Mouse (Mus musculus) stomach, embryonic 15.5 days (tissue): Measurements from ENCODE around the gene Zfp777. TPM values are rescaled to one million over a fixed set of nuclear protein-coding genes. Genes with fewer than 3 reads are reported as not detected.

ENCODE experiments used
- ATAC-seq: fragments of 200-750 bp; cut with Nextera tagmentation; 2 replicates; pipeline ENCODE4 v1.8.0; 2017; ENCODE audit warnings: low read depth, moderate number of reproducible peaks, moderate TSS enrichment; ENCODE audit not compliant: insufficient read depth, low FRiP score
- H3K27ac ChIP-seq: fragments of 300-500 bp; sonication (generic); 2 replicates; pipeline ENCODE4 v1.5.1; 2015; ENCODE audit warnings: mild to moderate bottlenecking, inconsistent platforms
- H3K27me3 ChIP-seq: fragments of 300-500 bp; sonication (generic); replicated peaks from 2 replicates; pipeline ENCODE4 v1.6.1; 2015; ENCODE audit warnings: inconsistent platforms
- H3K36me3 ChIP-seq: fragments of 300-500 bp; sonication (generic); 2 replicates; pipeline ENCODE4 v1.6.1; 2015; ENCODE audit warnings: inconsistent platforms
- H3K4me1 ChIP-seq: fragments of 300-500 bp; sonication (generic); 2 replicates; pipeline ENCODE4 v1.6.1; 2015; ENCODE audit warnings: inconsistent platforms
- H3K4me2 ChIP-seq: fragments of 300-500 bp; sonication (generic); 2 replicates; pipeline ENCODE4 v1.6.1; 2015; ENCODE audit warnings: mild to moderate bottlenecking, inconsistent platforms
- H3K4me3 ChIP-seq: fragments of 300-500 bp; sonication (generic); replicated peaks from 2 replicates; pipeline ENCODE4 v1.5.1; 2015; ENCODE audit warnings: inconsistent platforms
- H3K9ac ChIP-seq: fragments of 300-500 bp; sonication (generic); 2 replicates; pipeline ENCODE4 v1.6.1; 2015; ENCODE audit warnings: inconsistent platforms
- H3K9me3 ChIP-seq: fragments of 300-500 bp; sonication (generic); 2 replicates; pipeline ENCODE4 v1.6.1; 2016; ENCODE audit warnings: inconsistent platforms
- WGBS: fragments of 180-500 bp; shearing (Covaris S2); methylation state at CpG from one replicate; pipeline ENCODE4 v1.1.7; 2015; 5-methylcytosine and 5-hydroxymethylcytosine counted together
- polyA plus RNA-seq: library from polyadenylated mRNA; unstranded; fragments of >200 nt; fragmentation: Nextera tagmentation; extraction: Ambion mirVana; gene quantifications from 2 replicates; pipeline ENCODE4 v1.2.1, GENCODE M21; 2015

Zfp777 gene
- polyA plus RNA-seq, 1 experiment from 2014 or later: 6.8 TPM

- Histone ChIP-seq H3K27ac (no peak overlapping the region), H3K9me3 (no peaks in the 10 kb centered on the region), H3K4me2 (no peak overlapping the region), H3K9ac (no peak overlapping the region), H3K27me3 (no peaks in the 10 kb centered on the region), H3K4me1 (no peaks in the 10 kb centered on the region), H3K36me3 (peaks cover 48% of the 10 kb centered on the region), H3K4me3 (no peak overlapping the region)
- 94% methylated on average over 28 of the region's 28 CpGs for WGBS
- no peak for ATAC-seq
Measured at GRCm38 (mm10) chr6:48063940-48064339, 15.2 kb upstream of the Zfp777 start.

- Histone ChIP-seq H3K9me3 (no peaks in the 10 kb centered on the region), H3K9ac (no peak overlapping the region), H3K36me3 (peaks cover 28% of the 10 kb centered on the region), H3K4me1 (no peaks in the 10 kb centered on the region), H3K4me2 (no peak overlapping the region), H3K27me3 (no peaks in the 10 kb centered on the region), H3K27ac (no peak overlapping the region), H3K4me3 (no peak overlapping the region)
- 88% methylated on average over 1 of the region's 1 CpGs for WGBS
- no peak for ATAC-seq
Measured at GRCm38 (mm10) chr6:48060895-48061294, 12.2 kb upstream of the Zfp777 start.

GRCm38 (mm10) chr6:48060421-48060820 lies 11.7 kb upstream of the Zfp777 start:
- 64% methylated on average over 2 of the region's 2 CpGs for WGBS
- H3K9ac ChIP-seq: no peak overlapping the region
- H3K27ac ChIP-seq: no peak overlapping the region
- H3K4me2 ChIP-seq: no peak overlapping the region
- no peak for ATAC-seq
- no peaks in the 10 kb centered on the region for H3K9me3 ChIP-seq
- peaks cover 24% of the 10 kb centered on the region for H3K36me3 ChIP-seq
- H3K4me3 ChIP-seq: no peak overlapping the region
- no peaks in the 10 kb centered on the region for H3K4me1 ChIP-seq
- no peaks in the 10 kb centered on the region for H3K27me3 ChIP-seq

GRCm38 (mm10) chr6:48052136-48052535 lies 3.4 kb upstream of the Zfp777 start:
- Histone ChIP-seq H3K9ac (no peak overlapping the region), H3K9me3 (no peaks in the 10 kb centered on the region), H3K27ac (no peak overlapping the region), H3K4me1 (peaks cover 4% of the 10 kb centered on the region), H3K27me3 (no peaks in the 10 kb centered on the region), H3K4me2 (no peak overlapping the region), H3K4me3 (no peak overlapping the region), H3K36me3 (no peaks in the 10 kb centered on the region)
- ATAC-seq: no peak
- WGBS: 83% methylated on average over 6 of the region's 6 CpGs

GRCm38 (mm10) chr6:48051666-48052065 lies 3.0 kb upstream of the Zfp777 start:
- no peak overlapping the region for H3K9ac ChIP-seq
- H3K36me3 ChIP-seq: no peaks in the 10 kb centered on the region
- 76% methylated on average over 2 of the region's 2 CpGs for WGBS
- H3K4me2 ChIP-seq: no peak overlapping the region
- no peak for ATAC-seq
- H3K4me1 ChIP-seq: peaks cover 8% of the 10 kb centered on the region
- H3K27ac ChIP-seq: no peak overlapping the region
- H3K27me3 ChIP-seq: no peaks in the 10 kb centered on the region
- H3K4me3 ChIP-seq: no peak overlapping the region
- no peaks in the 10 kb centered on the region for H3K9me3 ChIP-seq

DNA sequence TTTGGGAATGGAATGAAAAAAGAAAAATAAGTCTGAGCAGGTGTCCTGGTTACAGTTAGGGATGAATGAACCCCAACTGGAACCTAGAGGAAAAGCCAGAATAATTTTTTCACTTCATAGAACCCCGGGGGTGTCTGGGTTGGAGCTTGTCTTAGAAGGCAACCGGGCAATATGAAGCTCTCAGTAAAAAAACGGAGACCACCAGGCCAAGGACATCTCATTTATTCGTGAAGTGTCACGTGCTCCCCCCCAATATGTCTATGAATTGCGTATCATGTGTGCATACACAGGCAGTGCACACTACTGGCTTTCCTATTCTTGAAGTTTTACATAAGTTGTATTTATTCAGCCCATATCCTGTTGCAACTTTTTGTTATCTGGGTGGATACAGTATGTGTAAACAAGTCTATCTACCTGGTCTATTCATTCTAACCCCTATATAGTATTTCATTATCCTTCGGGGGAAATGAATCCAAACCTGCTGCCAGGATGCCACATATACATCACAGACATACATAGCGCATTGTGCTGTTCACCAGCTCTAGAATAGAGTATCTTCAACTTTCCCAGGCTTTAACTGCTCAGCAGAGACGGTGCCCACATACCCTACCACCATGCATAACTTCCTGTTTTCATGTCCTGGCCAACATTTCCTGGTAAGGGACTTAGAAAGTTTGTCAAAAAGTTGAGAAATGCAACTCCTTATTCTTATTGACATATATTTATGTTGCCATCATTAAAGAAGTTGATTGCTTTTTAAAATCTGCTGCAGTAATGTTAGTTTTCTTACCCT lies 758 bp upstream of the Zfp777 start:
- H3K27me3 ChIP-seq: no peaks in the 10 kb centered on the region
- no peaks in the 10 kb centered on the region for H3K9me3 ChIP-seq
- H3K4me3 ChIP-seq: peak overlapping the region; percentile 80
- H3K4me1 ChIP-seq: peaks cover 9% of the 10 kb centered on the region
- H3K4me2 ChIP-seq: peak overlapping the region; percentile 73
- H3K27ac ChIP-seq: no peak overlapping the region
- peaks cover under 1% of the 10 kb centered on the region; the same call in 1 of the 2 replicates for H3K36me3 ChIP-seq
- ATAC-seq: no peak
- peak overlapping the region; percentile 84; the same call in 1 of the 2 replicates for H3K9ac ChIP-seq
- 47% methylated on average over 9 of the region's 9 CpGs for WGBS

GRCm38 (mm10) chr6:48047450-48048351 lies 1.0 kb downstream of the Zfp777 start:
- Histone ChIP-seq H3K36me3 (peaks cover 13% of the 10 kb centered on the region; the same call in 1 of the 2 replicates), H3K27me3 (no peaks in the 10 kb centered on the region), H3K4me1 (peaks cover 9% of the 10 kb centered on the region), H3K4me2 (peak overlapping the region; percentile 73), H3K9me3 (no peaks in the 10 kb centered on the region), H3K9ac (peak overlapping the region; percentile 84), H3K27ac (peak overlapping the region; percentile 91), H3K4me3 (peak overlapping the region; percentile 80)
- WGBS: under 1% methylated on average over 94 of the region's 150 CpGs
- ATAC-seq: peak; percentile 32; the same call in 1 of the 2 replicates

- H3K27ac ChIP-seq: no peak overlapping the region
- WGBS: 5% methylated on average over 12 of the region's 12 CpGs
Measured at GRCm38 (mm10) chr6:48047114-48047449, 1.6 kb downstream of the Zfp777 start.

DNA sequence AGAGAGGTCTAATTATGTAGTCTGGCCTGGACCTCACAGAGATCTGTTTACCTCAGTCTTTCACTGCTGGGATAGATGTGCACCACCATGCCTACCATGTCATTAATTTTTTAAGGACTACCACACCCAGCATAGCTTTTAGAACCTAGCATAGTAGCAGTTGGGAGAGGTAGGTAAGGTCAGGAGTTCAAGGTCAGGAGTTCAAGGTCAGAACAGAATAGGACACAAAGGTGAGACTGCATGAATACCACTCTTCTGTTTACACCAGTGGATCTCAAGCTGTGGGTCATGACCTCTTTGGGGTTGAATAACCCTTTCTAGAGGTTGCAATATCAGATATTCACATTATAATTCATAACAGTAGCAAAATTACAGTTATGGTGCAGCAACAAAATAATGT lies 16.1 kb downstream of the Zfp777 start:
- no peaks in the 10 kb centered on the region for H3K9me3 ChIP-seq
- H3K4me3 ChIP-seq: no peak overlapping the region
- no peak overlapping the region for H3K9ac ChIP-seq
- no peaks in the 10 kb centered on the region for H3K4me1 ChIP-seq
- no peak overlapping the region for H3K4me2 ChIP-seq
- H3K36me3 ChIP-seq: peaks cover 46% of the 10 kb centered on the region
- no peak overlapping the region for H3K27ac ChIP-seq
- no peaks in the 10 kb centered on the region for H3K27me3 ChIP-seq
- no peak for ATAC-seq

More at GRCm38 (mm10) chr6:48047114-48047449, 1.6 kb downstream of the Zfp777 start:
- H3K9me3 ChIP-seq: no peaks in the 10 kb centered on the region
- no peaks in the 10 kb centered on the region for H3K27me3 ChIP-seq
- peak overlapping the region; percentile 73 for H3K4me2 ChIP-seq
- peaks cover 9% of the 10 kb centered on the region for H3K4me1 ChIP-seq
- peak overlapping the region; percentile 80 for H3K4me3 ChIP-seq
- ATAC-seq: peak; percentile 1; the same call in 1 of the 2 replicates
- H3K36me3 ChIP-seq: peaks cover 13% of the 10 kb centered on the region; the same call in 1 of the 2 replicates
- H3K9ac ChIP-seq: peak overlapping the region; percentile 84

DNA sequence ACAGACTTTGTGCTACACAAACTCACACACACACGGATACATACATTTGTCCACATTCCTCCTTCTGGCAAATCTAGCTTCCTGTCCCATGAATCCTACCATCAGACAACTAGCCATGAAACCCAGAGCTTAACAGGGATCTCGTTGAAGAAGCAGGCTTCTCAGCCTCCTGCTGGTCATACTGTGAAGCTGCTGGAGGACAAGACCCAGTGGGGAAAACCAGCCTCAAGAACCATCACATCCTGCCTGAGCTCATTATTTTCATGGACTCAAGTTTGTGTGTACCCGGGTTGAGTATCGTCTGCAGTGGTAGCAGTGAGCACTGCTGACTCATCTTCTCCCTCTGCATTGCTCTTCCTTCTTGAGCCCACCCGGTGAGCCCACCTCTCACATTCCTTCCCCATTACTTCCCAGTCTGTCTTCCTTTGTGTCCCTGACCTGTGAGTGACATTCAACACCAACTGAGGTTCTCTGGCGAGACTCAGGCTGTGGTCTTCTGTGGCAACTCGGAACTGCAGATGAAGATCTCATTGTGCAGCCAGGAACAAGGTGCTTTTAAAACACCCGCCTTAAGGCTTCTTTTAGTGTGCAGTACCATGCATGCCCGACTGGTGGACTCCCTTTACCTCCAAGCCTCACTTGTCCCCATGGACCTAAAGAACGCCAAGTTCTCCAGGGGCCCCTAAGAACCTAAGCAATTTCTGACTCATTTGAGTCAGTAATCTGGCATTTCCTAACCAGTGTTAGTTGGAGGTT lies 22.6 kb downstream of the Zfp777 start:
- H3K9me3 ChIP-seq: 0 out of 2 replicates have a peak, but pooled peaks cover 3% of the 10 kb centered on the region
- peaks cover 69% of the 10 kb centered on the region for H3K36me3 ChIP-seq
- no peak overlapping the region for H3K4me3 ChIP-seq
- H3K4me1 ChIP-seq: no peaks in the 10 kb centered on the region
- no peak overlapping the region for H3K9ac ChIP-seq
- no peak for ATAC-seq
- 87% methylated on average over 10 of the region's 10 CpGs for WGBS
- H3K27ac ChIP-seq: no peak overlapping the region
- no peak overlapping the region for H3K4me2 ChIP-seq
- H3K27me3 ChIP-seq: no peaks in the 10 kb centered on the region

- Histone ChIP-seq H3K27ac (no peak overlapping the region), H3K9me3 (0 out of 2 replicates have a peak, but pooled peaks cover 3% of the 10 kb centered on the region), H3K36me3 (peaks cover 67% of the 10 kb centered on the region), H3K4me2 (no peak overlapping the region), H3K4me1 (no peaks in the 10 kb centered on the region), H3K4me3 (no peak overlapping the region), H3K9ac (no peak overlapping the region), H3K27me3 (no peaks in the 10 kb centered on the region)
- 86% methylated on average over 21 of the region's 21 CpGs for WGBS
- no peak for ATAC-seq
Measured at GRCm38 (mm10) chr6:48024994-48025345, 23.7 kb downstream of the Zfp777 start.
